Mouse (Mus musculus): ENCODE data around the gene Ssxb10. TPM values are rescaled to one million over a fixed set of nuclear protein-coding genes. Genes with fewer than 3 reads are reported as not detected.
"Not testable (repeated sequence)": the region's sequence is repeated elsewhere in the genome, so short reads cannot be mapped to it uniquely, and the experiment has no call there.

The Ssxb10 gene
- not detected in 2 replicates for polyA plus RNA-seq (2014; fragmentation: Nextera tagmentation; extraction: Ambion mirVana)

DNA sequence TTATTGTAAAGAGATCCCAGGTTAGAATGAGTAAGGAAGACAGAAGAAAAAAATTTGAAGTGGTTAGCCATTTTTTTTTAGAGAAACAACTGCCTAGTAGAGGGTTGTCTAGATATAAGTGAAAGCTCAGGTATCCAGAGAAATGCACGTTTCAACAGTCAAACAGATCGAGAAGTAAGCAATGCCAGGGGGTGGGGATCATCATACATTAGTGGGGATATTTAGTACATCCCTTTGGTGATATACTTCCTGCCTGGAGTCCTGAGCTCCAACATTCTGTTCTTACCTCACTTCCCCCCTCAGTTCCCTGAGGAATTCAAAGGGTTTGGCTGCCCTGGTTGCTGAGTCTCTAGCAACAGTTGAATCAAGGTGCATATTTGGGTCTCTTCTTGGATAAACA is at the start of gene Ssxb10:
Ssxb10 (plus strand) TSS at position 301 of the 400 bp plus-strand sequence.
- no peaks in the 10 kb centered on the region for H3K36me3 ChIP-seq (replicated peaks; ENCODE audit: control insufficient read depth, insufficient read depth)
- H3K4me2 ChIP-seq (replicated peaks): no peak within 1 kb of the TSS
- 84% methylated on average over 2 of the region's 2 CpGs for WGBS
- H3K4me1 ChIP-seq (replicated peaks; ENCODE audit: control insufficient read depth, insufficient read depth, low read length): no peaks in the 10 kb centered on the region
- no peak within 1 kb of the TSS for H3K27ac ChIP-seq
- H3K9ac ChIP-seq: no peak within 1 kb of the TSS
- no peaks in the 10 kb centered on the region for H3K27me3 ChIP-seq (ENCODE audit: control insufficient read depth, insufficient read depth, low read length)
- ATAC-seq (ENCODE audit: low FRiP score): no peak
- no peak for DNase-seq (ENCODE audit: low spot score)
- H3K9me3 ChIP-seq (ENCODE audit: control insufficient read depth, low read length): no peaks in the 10 kb centered on the region
- H3K4me3 ChIP-seq (replicated peaks; ENCODE audit: low read length): no peak within 1 kb of the TSS

DNA sequence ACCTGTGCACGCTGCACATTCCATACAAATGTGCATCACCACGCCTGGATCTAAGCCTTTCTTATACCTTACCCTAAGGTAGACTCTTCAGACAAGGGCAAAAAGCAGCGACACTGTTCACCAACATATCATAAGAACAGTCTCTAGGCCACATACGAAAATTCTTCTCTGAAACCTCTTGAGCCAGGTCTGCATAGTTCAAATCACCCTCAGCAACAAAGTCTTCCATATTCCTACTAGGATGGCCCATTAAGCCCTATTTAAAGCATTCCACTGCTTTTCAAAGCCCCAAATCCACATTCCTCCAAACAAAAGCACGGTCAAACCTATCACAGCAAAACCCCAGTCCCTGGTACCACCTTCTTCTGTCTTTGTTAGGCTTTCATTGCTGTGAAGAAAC is 38.6 kb upstream of the Ssxb10 start:
- no peaks in the 10 kb centered on the region for H3K4me1 ChIP-seq (replicated peaks; ENCODE audit: control insufficient read depth, insufficient read depth, low read length)
- H3K9me3 ChIP-seq (ENCODE audit: control insufficient read depth, low read length): no peaks in the 10 kb centered on the region
- H3K27me3 ChIP-seq (ENCODE audit: control insufficient read depth, insufficient read depth, low read length): no peaks in the 10 kb centered on the region
- H3K4me2 ChIP-seq (replicated peaks): no peak overlapping the region
- H3K9ac ChIP-seq: no peak overlapping the region
- DNase-seq (ENCODE audit: low spot score) (no peak), ATAC-seq (ENCODE audit: low FRiP score) (no peak)
- H3K36me3 ChIP-seq (replicated peaks; ENCODE audit: control insufficient read depth, insufficient read depth): no peaks in the 10 kb centered on the region
- H3K4me3 ChIP-seq (replicated peaks; ENCODE audit: low read length): no peak overlapping the region
- no peak overlapping the region for H3K27ac ChIP-seq
- 80% methylated on average over 5 of the region's 5 CpGs for WGBS

DNA sequence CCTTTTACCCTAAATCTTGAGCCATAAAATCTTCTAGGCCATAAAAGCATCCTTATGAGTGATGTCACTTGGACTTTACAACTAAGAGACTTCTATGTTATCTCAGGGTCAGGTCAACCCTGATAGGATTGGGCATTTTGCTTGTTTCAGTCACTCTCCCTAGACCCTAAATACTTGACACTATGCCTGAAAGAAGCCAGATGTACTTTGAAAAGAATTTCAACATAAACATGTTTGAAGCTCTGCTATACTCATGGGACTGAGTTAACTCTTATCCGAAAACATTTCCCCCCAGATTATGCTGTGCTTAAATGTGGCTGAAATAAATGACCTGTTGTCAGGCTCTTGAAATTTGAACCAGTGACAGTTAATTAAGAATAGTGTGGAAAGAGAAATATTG is 17.9 kb upstream of the Ssxb10 start:
- no peak for ATAC-seq (ENCODE audit: low FRiP score)
- Histone ChIP-seq H3K4me2 (replicated peaks) (no peak overlapping the region), H3K4me3 (replicated peaks; ENCODE audit: low read length) (no peak overlapping the region), H3K36me3 (replicated peaks; ENCODE audit: control insufficient read depth, insufficient read depth) (no peaks in the 10 kb centered on the region), H3K9ac (no peak overlapping the region), H3K9me3 (ENCODE audit: control insufficient read depth, low read length) (no peaks in the 10 kb centered on the region), H3K27me3 (ENCODE audit: control insufficient read depth, insufficient read depth, low read length) (no peaks in the 10 kb centered on the region), H3K27ac (no peak overlapping the region), H3K4me1 (replicated peaks; ENCODE audit: control insufficient read depth, insufficient read depth, low read length) (no peaks in the 10 kb centered on the region)
- WGBS: 89% methylated on average over 1 of the region's 1 CpGs
- DNase-seq (ENCODE audit: low spot score): no peak

DNA sequence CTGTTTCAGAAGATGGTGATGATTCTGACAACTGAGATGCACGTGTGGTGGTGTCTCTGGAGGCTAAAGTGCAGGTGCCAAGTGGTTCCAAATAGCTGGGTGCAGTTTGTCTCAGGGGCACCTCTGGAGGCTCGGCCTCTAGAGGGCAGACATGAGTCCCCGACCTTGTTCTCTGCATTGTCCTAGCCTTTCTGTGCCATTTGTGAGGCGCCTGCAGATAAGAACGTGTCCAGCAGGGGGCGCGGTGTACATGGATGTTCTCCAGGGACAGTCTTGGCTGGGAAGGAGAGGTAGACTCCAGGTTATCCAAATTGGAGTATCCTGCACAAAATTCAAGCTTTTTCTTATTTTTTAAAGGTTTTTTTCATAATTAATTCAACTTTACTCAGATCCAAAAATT is 12.3 kb upstream of the Ssxb10 start:
- H3K27ac ChIP-seq; H3K4me3 ChIP-seq (replicated peaks; ENCODE audit: low read length); H3K27me3 ChIP-seq (ENCODE audit: control insufficient read depth, insufficient read depth, low read length); ATAC-seq (ENCODE audit: low FRiP score); H3K4me1 ChIP-seq (replicated peaks; ENCODE audit: control insufficient read depth, insufficient read depth, low read length); H3K36me3 ChIP-seq (replicated peaks; ENCODE audit: control insufficient read depth, insufficient read depth); H3K4me2 ChIP-seq (replicated peaks); H3K9me3 ChIP-seq (ENCODE audit: control insufficient read depth, low read length); DNase-seq (ENCODE audit: low spot score); H3K9ac ChIP-seq: not testable (repeated sequence)
- 12% methylated on average over 7 of the region's 7 CpGs for WGBS

DNA sequence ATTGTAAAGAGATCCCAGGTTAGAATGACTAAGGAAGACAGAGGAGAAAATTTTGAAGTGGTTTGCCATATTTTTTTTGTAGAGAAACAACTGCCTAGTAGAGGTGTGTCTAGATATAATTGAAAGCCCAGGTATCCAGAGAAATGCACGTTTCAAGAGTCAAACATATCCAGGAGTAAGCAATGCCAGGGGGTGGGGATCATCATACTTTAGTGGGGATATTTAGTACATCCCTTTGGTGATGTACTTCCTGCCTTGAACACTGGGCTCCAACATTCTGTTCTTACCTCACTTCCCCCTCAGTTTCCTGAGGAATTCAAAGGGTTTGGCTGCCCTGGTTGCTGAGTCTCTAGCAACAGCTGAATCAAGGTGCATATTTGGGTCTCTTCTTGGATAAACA is 39.5 kb downstream of the Ssxb10 start, which contains the start of gene Ssxb9:
Ssxb9 (plus strand) TSS at position 301 of the 400 bp plus-strand sequence.
- H3K4me2 ChIP-seq (replicated peaks); DNase-seq (ENCODE audit: low spot score); ATAC-seq (ENCODE audit: low FRiP score); H3K4me3 ChIP-seq (replicated peaks; ENCODE audit: low read length); H3K9me3 ChIP-seq (ENCODE audit: control insufficient read depth, low read length); H3K4me1 ChIP-seq (replicated peaks; ENCODE audit: control insufficient read depth, insufficient read depth, low read length); H3K27ac ChIP-seq; H3K27me3 ChIP-seq (ENCODE audit: control insufficient read depth, insufficient read depth, low read length); H3K9ac ChIP-seq; H3K36me3 ChIP-seq (replicated peaks; ENCODE audit: control insufficient read depth, insufficient read depth): not testable (repeated sequence)
- 19% methylated on average over 1 of the region's 1 CpGs for WGBS

Other genes starting within 250 kb of the Ssxb10 start
- gene Was, start 236.9 kb upstream of the Ssxb10 start, polyA plus RNA-seq (2014; fragmentation: Nextera tagmentation; extraction: Ambion mirVana): 0.13 and 0.32 TPM in 2 replicates
- gene Wdr13, start 194.5 kb upstream of the Ssxb10 start, polyA plus RNA-seq (2014; fragmentation: Nextera tagmentation; extraction: Ambion mirVana): 56.6 and 60.9 TPM in 2 replicates
- 304 and 340 TPM in 2 replicates for gene Rbm3, start 181.5 kb upstream of the Ssxb10 start, polyA plus RNA-seq (2014; fragmentation: Nextera tagmentation; extraction: Ambion mirVana)
- gene Tbc1d25, start 151.2 kb upstream of the Ssxb10 start, polyA plus RNA-seq (2014; fragmentation: Nextera tagmentation; extraction: Ambion mirVana): 22.3 and 24.5 TPM in 2 replicates
- 30.6 and 33.1 TPM in 2 replicates for gene Ebp, start 133.9 kb upstream of the Ssxb10 start, polyA plus RNA-seq (2014; fragmentation: Nextera tagmentation; extraction: Ambion mirVana)
- 45.0 and 46.9 TPM in 2 replicates for gene Porcn, start 120.9 kb upstream of the Ssxb10 start, polyA plus RNA-seq (2014; fragmentation: Nextera tagmentation; extraction: Ambion mirVana)
- 49.5 and 51.0 TPM in 2 replicates for gene Ftsj1, start 75.0 kb upstream of the Ssxb10 start, polyA plus RNA-seq (2014; fragmentation: Nextera tagmentation; extraction: Ambion mirVana)
- gene Slc38a5, start 56.3 kb upstream of the Ssxb10 start, polyA plus RNA-seq (2014; fragmentation: Nextera tagmentation; extraction: Ambion mirVana): 47.4 and 51.5 TPM in 2 replicates
- not detected in 2 replicates for gene Ssxb9, start 39.6 kb downstream of the Ssxb10 start, polyA plus RNA-seq (2014; fragmentation: Nextera tagmentation; extraction: Ambion mirVana)
- gene Ssxb1, start 85.9 kb downstream of the Ssxb10 start, polyA plus RNA-seq (2014; fragmentation: Nextera tagmentation; extraction: Ambion mirVana): not detected in 2 replicates
- not detected in 2 replicates for gene Ssxb2, start 134.3 kb downstream of the Ssxb10 start, polyA plus RNA-seq (2014; fragmentation: Nextera tagmentation; extraction: Ambion mirVana)
- not detected in 2 replicates for gene Gm14459, start 197.5 kb downstream of the Ssxb10 start, polyA plus RNA-seq (2014; fragmentation: Nextera tagmentation; extraction: Ambion mirVana)
- not detected in 2 replicates for gene Ssxb6, start 220.8 kb downstream of the Ssxb10 start, polyA plus RNA-seq (2014; fragmentation: Nextera tagmentation; extraction: Ambion mirVana)

Measured in hindbrain, embryonic 14.5 days (tissue).